Mouse (Mus musculus) liver, postnatal 0 days (tissue): ENCODE results near the gene Slc16a5.

ENCODE experiments used
- CTCF ChIP-seq: sonication (generic); IDR thresholded peaks from 2 replicates; pipeline ENCODE4 v1.5.1; 2016; ENCODE audit warnings: antibody characterized with exemption, low read depth
- EP300 ChIP-seq: IDR thresholded peaks from 2 replicates; pipeline ENCODE4 v1.6.1; 2016; ENCODE audit warnings: antibody characterized with exemption, low read depth, mild to moderate bottlenecking

- TF ChIP-seq CTCF (no peak), EP300 (no peak)
Measured at GRCm38 (mm10) chr11:115464851-115465250, 2.6 kb downstream of the Slc16a5 start.
